Mouse (Mus musculus): ENCODE data around the gene Per2. TPM values are rescaled to one million over a fixed set of nuclear protein-coding genes. Genes with fewer than 3 reads are reported as not detected.

Per2 gene
- polyA plus RNA-seq, 1 experiment from 2014 or later, result 8.2 TPM

GRCm38 (mm10) chr1:91429212-91429611, 29.9 kb downstream of the Per2 start:
- H3K27me3 ChIP-seq, result no peaks in the 10 kb centered on the region
- H3K9me3 ChIP-seq, result no peaks in the 10 kb centered on the region
- no peak for ATAC-seq (ENCODE audit: borderline replicate concordance, extremely low read depth, low FRiP score, low TSS enrichment)
- no peaks in the 10 kb centered on the region for H3K4me1 ChIP-seq
- H3K4me3 ChIP-seq, result no peak overlapping the region
- H3K9ac ChIP-seq, result no peak overlapping the region
- no peak overlapping the region for H3K27ac ChIP-seq
- peaks cover 52% of the 10 kb centered on the region for H3K36me3 ChIP-seq
- H3K4me2 ChIP-seq, result no peak overlapping the region
- 90% methylated on average over 10 of the region's 10 CpGs for WGBS

DNA sequence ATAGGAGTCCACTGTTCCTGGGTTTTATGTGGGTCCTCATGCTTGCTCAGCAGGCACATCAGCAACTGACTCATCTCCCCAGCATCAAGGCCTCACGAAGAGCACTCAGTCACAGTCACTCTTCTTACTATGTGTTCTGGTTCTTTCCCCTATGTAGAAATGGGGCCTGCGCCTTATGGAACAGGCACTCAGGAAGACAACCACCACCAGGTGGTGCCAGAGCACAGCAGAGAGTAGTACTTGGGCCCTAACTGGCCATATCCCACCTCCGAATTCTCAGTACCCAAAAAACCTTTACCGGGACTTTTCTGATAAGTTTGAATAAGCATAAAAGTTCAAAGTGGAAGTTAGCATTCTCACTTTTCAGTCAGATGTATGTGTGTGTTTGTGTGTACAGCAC, 30.5 kb downstream of the Per2 start:
- no peak overlapping the region for H3K4me3 ChIP-seq
- 27% methylated on average over 4 of the region's 4 CpGs for WGBS
- no peak overlapping the region for H3K9ac ChIP-seq
- no peak for ATAC-seq (ENCODE audit: borderline replicate concordance, extremely low read depth, low FRiP score, low TSS enrichment)
- peaks cover 52% of the 10 kb centered on the region for H3K36me3 ChIP-seq
- H3K27ac ChIP-seq, result no peak overlapping the region
- H3K9me3 ChIP-seq, result no peaks in the 10 kb centered on the region
- H3K4me1 ChIP-seq, result no peaks in the 10 kb centered on the region
- no peaks in the 10 kb centered on the region for H3K27me3 ChIP-seq
- H3K4me2 ChIP-seq, result no peak overlapping the region

GRCm38 (mm10) chr1:91426397-91426796, 32.7 kb downstream of the Per2 start:
- Histone ChIP-seq H3K4me3 (no peak overlapping the region), H3K9me3 (no peaks in the 10 kb centered on the region), H3K4me1 (no peaks in the 10 kb centered on the region), H3K27ac (no peak overlapping the region), H3K9ac (no peak overlapping the region), H3K4me2 (no peak overlapping the region), H3K36me3 (peaks cover 38% of the 10 kb centered on the region), H3K27me3 (no peaks in the 10 kb centered on the region)
- 65% methylated on average over 9 of the region's 9 CpGs for WGBS
- ATAC-seq (ENCODE audit: borderline replicate concordance, extremely low read depth, low FRiP score, low TSS enrichment), result no peak

GRCm38 (mm10) chr1:91420601-91421065, 38.5 kb downstream of the Per2 start:
- Histone ChIP-seq H3K4me2 (no peak overlapping the region), H3K27ac (no peak overlapping the region), H3K9me3 (no peaks in the 10 kb centered on the region), H3K36me3 (peaks cover 36% of the 10 kb centered on the region), H3K4me3 (no peak overlapping the region), H3K27me3 (no peaks in the 10 kb centered on the region), H3K9ac (no peak overlapping the region), H3K4me1 (no peaks in the 10 kb centered on the region)
- 87% methylated on average over 8 of the region's 8 CpGs for WGBS
- no peak for ATAC-seq (ENCODE audit: borderline replicate concordance, extremely low read depth, low FRiP score, low TSS enrichment)

DNA sequence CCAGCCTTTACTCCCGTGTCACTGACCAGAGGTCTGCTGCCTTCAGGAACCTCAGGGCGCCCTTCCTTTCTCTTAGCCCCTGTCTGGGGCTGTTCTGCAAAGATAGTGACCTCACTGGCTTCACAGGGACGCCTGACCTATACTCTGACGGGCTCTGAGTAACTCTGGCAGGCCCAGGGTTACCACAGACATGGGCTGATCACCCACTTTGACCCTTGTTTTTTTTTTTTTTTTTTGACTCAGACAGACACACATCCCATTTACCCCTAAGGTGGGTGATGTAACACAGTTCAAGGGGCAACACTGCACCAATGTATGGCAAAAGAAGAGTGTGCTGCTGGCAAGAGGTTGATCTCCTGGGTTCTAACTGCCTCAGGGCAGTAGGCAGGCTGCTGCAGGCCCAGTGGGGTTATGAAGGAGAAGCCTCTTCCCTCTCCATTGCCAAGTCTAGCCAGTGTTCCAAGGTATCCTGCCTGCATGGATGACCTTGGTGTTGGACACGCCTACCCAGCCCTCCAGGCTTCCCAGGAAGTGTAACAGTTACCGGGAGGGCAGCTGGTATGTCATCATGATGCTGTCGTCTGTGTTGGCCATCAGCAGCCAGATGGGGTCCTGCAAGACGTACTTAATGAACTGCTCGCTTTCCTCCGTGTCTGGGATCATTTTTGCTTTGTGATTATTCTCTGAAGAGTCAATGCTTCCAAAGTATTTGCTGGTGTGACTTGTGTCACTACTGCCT, 39.1 kb downstream of the Per2 start:
- 63% methylated on average over 10 of the region's 10 CpGs for WGBS
- peaks cover 5% of the 10 kb centered on the region for H3K4me1 ChIP-seq
- ATAC-seq (ENCODE audit: borderline replicate concordance, extremely low read depth, low FRiP score, low TSS enrichment), result no peak
- no peak overlapping the region for H3K27ac ChIP-seq
- H3K4me3 ChIP-seq, result no peak overlapping the region
- H3K36me3 ChIP-seq, result peaks cover 36% of the 10 kb centered on the region
- H3K4me2 ChIP-seq, result no peak overlapping the region
- H3K9me3 ChIP-seq, result no peaks in the 10 kb centered on the region
- H3K27me3 ChIP-seq, result no peaks in the 10 kb centered on the region
- no peak overlapping the region for H3K9ac ChIP-seq

DNA sequence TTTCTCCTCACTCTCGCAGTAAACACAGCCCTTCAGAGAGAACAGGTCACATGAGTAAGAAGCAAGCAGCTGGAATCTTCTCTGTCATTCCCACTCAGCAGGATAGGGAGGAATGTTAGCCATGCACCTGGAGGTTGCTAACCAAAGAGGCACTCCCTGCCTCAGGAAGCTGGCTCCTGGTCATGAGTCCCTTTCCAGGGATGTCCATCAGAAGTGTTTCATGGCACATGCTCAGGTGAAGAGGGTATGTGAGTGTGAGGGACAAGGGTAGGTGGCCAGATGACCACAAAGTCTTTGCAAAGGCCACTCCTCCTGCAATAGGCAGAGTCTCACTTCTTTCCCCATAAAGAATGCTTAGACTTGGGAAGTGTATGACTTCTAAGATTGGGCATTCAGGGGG, 41.1 kb downstream of the Per2 start:
- H3K4me3 ChIP-seq, result no peak overlapping the region
- 64% methylated on average over 1 of the region's 1 CpGs for WGBS
- H3K4me2 ChIP-seq, result no peak overlapping the region
- H3K27me3 ChIP-seq, result no peaks in the 10 kb centered on the region
- H3K36me3 ChIP-seq, result peaks cover 27% of the 10 kb centered on the region
- no peak overlapping the region for H3K27ac ChIP-seq
- no peaks in the 10 kb centered on the region for H3K9me3 ChIP-seq
- H3K4me1 ChIP-seq, result peaks cover 22% of the 10 kb centered on the region
- no peak overlapping the region for H3K9ac ChIP-seq
- ATAC-seq (ENCODE audit: borderline replicate concordance, extremely low read depth, low FRiP score, low TSS enrichment), result no peak

- Histone ChIP-seq H3K9ac (no peak overlapping the region), H3K4me2 (no peak overlapping the region), H3K36me3 (peaks cover 26% of the 10 kb centered on the region), H3K9me3 (no peaks in the 10 kb centered on the region), H3K27ac (peak overlapping the region; percentile 93), H3K27me3 (no peaks in the 10 kb centered on the region), H3K4me1 (peaks cover 34% of the 10 kb centered on the region), H3K4me3 (no peak overlapping the region)
- no peak for ATAC-seq (ENCODE audit: borderline replicate concordance, extremely low read depth, low FRiP score, low TSS enrichment)
- WGBS, result 76% methylated on average over 5 of the region's 5 CpGs
These were observed 43.8 kb downstream of the Per2 start for GRCm38 (mm10) chr1:91415311-91415710.

- ATAC-seq (ENCODE audit: borderline replicate concordance, extremely low read depth, low FRiP score, low TSS enrichment), result no peak
- H3K36me3 ChIP-seq, result peaks cover 22% of the 10 kb centered on the region
- H3K4me2 ChIP-seq, result peak overlapping the region; percentile 95
- H3K27ac ChIP-seq, result peak overlapping the region; percentile 93
- no peak overlapping the region for H3K4me3 ChIP-seq
- no peaks in the 10 kb centered on the region for H3K27me3 ChIP-seq
- no peaks in the 10 kb centered on the region for H3K9me3 ChIP-seq
- H3K9ac ChIP-seq, result no peak overlapping the region
- H3K4me1 ChIP-seq, result peaks cover 34% of the 10 kb centered on the region
- WGBS, result 49% methylated on average over 4 of the region's 4 CpGs
These were observed 44.2 kb downstream of the Per2 start for GRCm38 (mm10) chr1:91414903-91415302.

DNA sequence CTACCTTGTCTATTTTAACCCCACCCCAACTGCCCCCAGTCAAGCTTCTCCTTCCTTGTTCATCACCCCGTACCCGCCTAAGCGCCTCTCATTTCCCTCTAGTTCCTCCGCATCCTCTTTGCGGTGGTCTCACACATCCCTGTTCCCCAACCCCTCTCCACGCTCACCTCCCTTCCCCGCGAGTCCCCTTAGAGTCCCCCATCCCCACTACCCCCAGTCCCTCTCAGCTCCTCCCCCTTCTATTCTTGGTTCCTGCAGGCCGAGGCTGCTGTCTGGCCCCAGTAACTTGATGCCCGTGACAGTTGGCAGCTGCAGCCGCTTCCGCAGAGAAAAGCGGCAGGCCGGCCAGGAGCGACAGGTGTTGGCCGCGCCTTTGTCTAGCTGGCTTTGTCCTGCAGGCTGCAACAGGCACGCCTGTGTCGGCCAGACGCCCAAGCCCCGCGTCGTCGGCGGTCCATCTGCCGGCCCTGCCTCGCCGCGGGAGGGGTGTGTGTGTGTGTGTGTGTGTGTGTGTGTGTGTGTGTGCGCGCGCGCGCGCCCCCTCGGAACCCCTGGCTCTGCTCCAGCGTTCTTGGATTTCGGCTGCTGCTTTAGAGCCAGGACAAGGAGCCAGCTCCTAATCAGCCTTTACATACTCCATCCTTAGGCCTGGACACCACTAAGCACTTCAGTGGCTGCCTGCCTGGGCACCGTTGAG, 45.1 kb downstream of the Per2 start, which contains the start of gene Hes6:
Hes6 (minus strand) TSS at position 141 of the 697 bp plus-strand sequence.
- under 1% methylated on average over 36 of the region's 39 CpGs for WGBS
- no peaks in the 10 kb centered on the region for H3K27me3 ChIP-seq
- peak; percentile 50 for ATAC-seq (ENCODE audit: borderline replicate concordance, extremely low read depth, low FRiP score, low TSS enrichment)
- peaks cover 18% of the 10 kb centered on the region for H3K36me3 ChIP-seq
- H3K27ac ChIP-seq, result peak within 1 kb of the TSS; percentile 93
- peak within 1 kb of the TSS; percentile 95 for H3K4me2 ChIP-seq
- H3K9me3 ChIP-seq, result no peaks in the 10 kb centered on the region
- H3K4me3 ChIP-seq, result peak within 1 kb of the TSS; percentile 66
- peak within 1 kb of the TSS; percentile 68 for H3K9ac ChIP-seq
- H3K4me1 ChIP-seq, result peaks cover 34% of the 10 kb centered on the region

DNA sequence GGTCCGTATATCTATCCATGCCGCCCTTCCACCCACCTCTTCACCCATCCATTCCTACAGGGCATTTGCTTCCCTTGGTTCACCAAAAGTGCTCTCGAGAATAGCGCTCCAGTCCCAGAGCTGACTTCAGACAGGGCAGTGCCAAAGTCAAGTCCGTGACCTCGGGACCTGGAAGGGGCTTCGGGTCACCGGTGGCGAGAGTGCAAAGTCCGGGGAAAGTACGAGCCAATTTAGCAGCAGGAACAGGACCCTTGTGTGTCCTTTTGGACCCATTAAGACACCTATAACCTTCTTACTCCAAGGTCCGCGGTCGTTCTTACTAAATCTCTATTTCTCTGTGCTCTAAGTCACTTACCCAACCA, 45.6 kb downstream of the Per2 start:
- peak overlapping the region; percentile 28 for H3K9ac ChIP-seq
- peak overlapping the region; percentile 66 for H3K4me3 ChIP-seq
- ATAC-seq (ENCODE audit: borderline replicate concordance, extremely low read depth, low FRiP score, low TSS enrichment), result no peak
- no peaks in the 10 kb centered on the region for H3K27me3 ChIP-seq
- H3K4me1 ChIP-seq, result peaks cover 34% of the 10 kb centered on the region
- H3K4me2 ChIP-seq, result peak overlapping the region; percentile 95
- WGBS, result under 1% methylated on average over 14 of the region's 14 CpGs
- peak overlapping the region; percentile 93 for H3K27ac ChIP-seq
- peaks cover 16% of the 10 kb centered on the region for H3K36me3 ChIP-seq
- H3K9me3 ChIP-seq, result no peaks in the 10 kb centered on the region

GRCm38 (mm10) chr1:91413030-91413506, 46.1 kb downstream of the Per2 start:
- Histone ChIP-seq H3K27me3 (no peaks in the 10 kb centered on the region), H3K36me3 (peaks cover 11% of the 10 kb centered on the region), H3K9me3 (no peaks in the 10 kb centered on the region), H3K9ac (peak overlapping the region; percentile 68), H3K4me3 (peak overlapping the region; percentile 66), H3K4me1 (peaks cover 34% of the 10 kb centered on the region), H3K27ac (peak overlapping the region; percentile 93), H3K4me2 (peak overlapping the region; percentile 95)
- ATAC-seq (ENCODE audit: borderline replicate concordance, extremely low read depth, low FRiP score, low TSS enrichment), result peak; percentile 95
- WGBS, result 0% methylated on average over 34 of the region's 34 CpGs
